Mouse (Mus musculus) liver, embryonic 12.5 days (tissue): ENCODE data around the gene 9130008F23Rik. TPM values are rescaled to one million over a fixed set of nuclear protein-coding genes. Genes with fewer than 3 reads are reported as not detected.

Experiments used
- ATAC-seq: fragments of 200-750 bp; cut with Nextera tagmentation; 2 replicates; pipeline ENCODE4 v1.8.0; 2017; ENCODE audit warnings: moderate number of reproducible peaks, mild to moderate bottlenecking, moderate library complexity
- H3K27ac ChIP-seq: fragments of 300-500 bp; sonication (generic); 2 replicates; pipeline ENCODE4 v1.5.1; 2016; ENCODE audit warnings: mild to moderate bottlenecking
- H3K27me3 ChIP-seq: fragments of 300-500 bp; sonication (generic); replicated peaks from 2 replicates; pipeline ENCODE4 v1.6.1; 2016; ENCODE audit warnings: mild to moderate bottlenecking, moderate library complexity
- H3K36me3 ChIP-seq: fragments of 300-500 bp; sonication (generic); 2 replicates; pipeline ENCODE4 v1.6.1; 2016; ENCODE audit warnings: mild to moderate bottlenecking, moderate library complexity
- H3K4me1 ChIP-seq: fragments of 300-500 bp; sonication (generic); 2 replicates; pipeline ENCODE4 v1.6.1; 2016
- H3K4me2 ChIP-seq: fragments of 300-500 bp; sonication (generic); 2 replicates; pipeline ENCODE4 v1.6.1; 2016; ENCODE audit warnings: mild to moderate bottlenecking, moderate library complexity
- H3K4me3 ChIP-seq: fragments of 300-500 bp; sonication (generic); 2 replicates; pipeline ENCODE4 v1.5.1; 2016; ENCODE audit warnings: mild to moderate bottlenecking, moderate library complexity
- H3K9ac ChIP-seq: fragments of 300-500 bp; sonication (generic); 2 replicates; pipeline ENCODE4 v1.6.1; 2016; ENCODE audit warnings: mild to moderate bottlenecking, moderate library complexity
- H3K9me3 ChIP-seq: fragments of 300-500 bp; sonication (generic); replicated peaks from 2 replicates; pipeline ENCODE4 v1.6.1; 2016; ENCODE audit warnings: mild to moderate bottlenecking, moderate library complexity
- WGBS: fragments of 180-500 bp; shearing (Covaris S2); methylation state at CpG from one replicate; pipeline ENCODE4 v1.1.7; 2016; ENCODE audit not compliant: insufficient replicate concordance; 5-methylcytosine and 5-hydroxymethylcytosine counted together
- polyA plus RNA-seq: library from polyadenylated mRNA; unstranded; fragments of >200 nt; fragmentation: Nextera tagmentation; extraction: Ambion mirVana; gene quantifications from 2 replicates; pipeline ENCODE4 v1.2.1, GENCODE M21; 2016

9130008F23Rik gene
- 0.71 and 0.75 TPM in 2 replicates for polyA plus RNA-seq

GRCm38 (mm10) chr17:40879924-40880691 lies at the start of gene 9130008F23Rik:
9130008F23Rik (minus strand) TSS chr17:40880559.
- peak within 1 kb of the TSS; percentile 86 for H3K4me2 ChIP-seq
- H3K36me3 ChIP-seq, result no peaks in the 10 kb centered on the region
- H3K27me3 ChIP-seq, result no peaks in the 10 kb centered on the region
- peak; percentile 87 for ATAC-seq
- peaks cover 32% of the 10 kb centered on the region for H3K4me1 ChIP-seq
- H3K27ac ChIP-seq, result peak within 1 kb of the TSS; percentile 50; the same call in 1 of the 2 replicates
- H3K9ac ChIP-seq, result peak within 1 kb of the TSS; percentile 82
- under 1% methylated on average over 40 of the region's 40 CpGs for WGBS
- H3K4me3 ChIP-seq, result peak within 1 kb of the TSS; percentile 77
- no peaks in the 10 kb centered on the region for H3K9me3 ChIP-seq

GRCm38 (mm10) chr17:40915499-40915898 lies 35.1 kb upstream of the 9130008F23Rik start:
- Histone ChIP-seq H3K36me3 (no peaks in the 10 kb centered on the region), H3K27ac (no peak overlapping the region), H3K4me2 (no peak overlapping the region), H3K9me3 (no peaks in the 10 kb centered on the region), H3K9ac (no peak overlapping the region), H3K4me1 (no peaks in the 10 kb centered on the region), H3K4me3 (no peak overlapping the region), H3K27me3 (no peaks in the 10 kb centered on the region)
- WGBS, result 73% methylated on average over 2 of the region's 2 CpGs
- no peak for ATAC-seq

- no peaks in the 10 kb centered on the region for H3K36me3 ChIP-seq
- WGBS, result 75% methylated on average over 2 of the region's 2 CpGs
- no peak within 1 kb of the TSS for H3K4me2 ChIP-seq
- no peaks in the 10 kb centered on the region for H3K27me3 ChIP-seq
- no peaks in the 10 kb centered on the region for H3K4me1 ChIP-seq
- no peak within 1 kb of the TSS for H3K4me3 ChIP-seq
- no peaks in the 10 kb centered on the region for H3K9me3 ChIP-seq
- no peak for ATAC-seq
- no peak within 1 kb of the TSS for H3K9ac ChIP-seq
- no peak within 1 kb of the TSS for H3K27ac ChIP-seq
These were observed 33.9 kb upstream of the 9130008F23Rik start, which contains the start of gene Glyatl3 for GRCm38 (mm10) chr17:40914250-40914649. Glyatl3 (minus strand) TSS chr17:40914350.

- Histone ChIP-seq H3K9ac (no peak overlapping the region), H3K4me3 (no peak overlapping the region; the same call in 1 of the 2 replicates), H3K27ac (no peak overlapping the region), H3K27me3 (no peaks in the 10 kb centered on the region), H3K36me3 (no peaks in the 10 kb centered on the region), H3K4me2 (peak overlapping the region; percentile 38), H3K4me1 (peaks cover 16% of the 10 kb centered on the region), H3K9me3 (no peaks in the 10 kb centered on the region)
- no peak for ATAC-seq
- WGBS, result 8% methylated on average over 14 of the region's 14 CpGs
These were observed 24.4 kb upstream of the 9130008F23Rik start for GRCm38 (mm10) chr17:40904721-40905154.

- no peak overlapping the region for H3K4me3 ChIP-seq
- H3K27me3 ChIP-seq, result no peaks in the 10 kb centered on the region
- no peak overlapping the region for H3K27ac ChIP-seq
- 17% methylated on average over 11 of the region's 11 CpGs for WGBS
- H3K9ac ChIP-seq, result no peak overlapping the region
- ATAC-seq, result no peak
- H3K4me2 ChIP-seq, result peak overlapping the region; percentile 38; the same call in 1 of the 2 replicates
- no peaks in the 10 kb centered on the region for H3K9me3 ChIP-seq
- H3K4me1 ChIP-seq, result peaks cover 20% of the 10 kb centered on the region
- H3K36me3 ChIP-seq, result no peaks in the 10 kb centered on the region
These were observed 23.8 kb upstream of the 9130008F23Rik start for GRCm38 (mm10) chr17:40904056-40904597.

- Histone ChIP-seq H3K9ac (no peak overlapping the region), H3K36me3 (no peaks in the 10 kb centered on the region), H3K27me3 (no peaks in the 10 kb centered on the region), H3K4me1 (peaks cover 20% of the 10 kb centered on the region), H3K4me3 (no peak overlapping the region), H3K4me2 (no peak overlapping the region), H3K9me3 (no peaks in the 10 kb centered on the region), H3K27ac (no peak overlapping the region)
- 13% methylated on average over 4 of the region's 4 CpGs for WGBS
- ATAC-seq, result peak; percentile 55; the same call in 1 of the 2 replicates
These were observed 23.0 kb upstream of the 9130008F23Rik start for GRCm38 (mm10) chr17:40903345-40903744.

GRCm38 (mm10) chr17:40899783-40900363 lies 19.5 kb upstream of the 9130008F23Rik start:
- Histone ChIP-seq H3K27me3 (no peaks in the 10 kb centered on the region), H3K4me2 (peak overlapping the region; percentile 9), H3K36me3 (no peaks in the 10 kb centered on the region), H3K4me3 (no peak overlapping the region), H3K9ac (no peak overlapping the region), H3K9me3 (no peaks in the 10 kb centered on the region), H3K27ac (0 out of 2 replicates have a peak overlapping the region, but pooled peaks have one; percentile 0), H3K4me1 (peaks cover 20% of the 10 kb centered on the region)
- peak; percentile 89 for ATAC-seq
- 48% methylated on average over 4 of the region's 4 CpGs for WGBS

- Histone ChIP-seq H3K4me2 (no peak overlapping the region), H3K4me1 (peaks cover 8% of the 10 kb centered on the region), H3K27ac (no peak overlapping the region), H3K9ac (no peak overlapping the region), H3K9me3 (no peaks in the 10 kb centered on the region), H3K4me3 (no peak overlapping the region), H3K27me3 (no peaks in the 10 kb centered on the region), H3K36me3 (no peaks in the 10 kb centered on the region)
- no peak for ATAC-seq
- 69% methylated on average over 1 of the region's 1 CpGs for WGBS
These were observed 16.5 kb upstream of the 9130008F23Rik start for GRCm38 (mm10) chr17:40896863-40897262.

GRCm38 (mm10) chr17:40887849-40888536 lies 7.6 kb upstream of the 9130008F23Rik start:
- no peak overlapping the region for H3K9ac ChIP-seq
- peaks cover 6% of the 10 kb centered on the region for H3K4me1 ChIP-seq
- H3K27ac ChIP-seq, result no peak overlapping the region
- 43% methylated on average over 4 of the region's 4 CpGs for WGBS
- H3K4me3 ChIP-seq, result no peak overlapping the region
- peak; percentile 77 for ATAC-seq
- H3K9me3 ChIP-seq, result no peaks in the 10 kb centered on the region
- H3K36me3 ChIP-seq, result no peaks in the 10 kb centered on the region
- H3K27me3 ChIP-seq, result no peaks in the 10 kb centered on the region
- H3K4me2 ChIP-seq, result no peak overlapping the region

- H3K9me3 ChIP-seq, result no peaks in the 10 kb centered on the region
- H3K4me2 ChIP-seq, result no peak overlapping the region
- no peak overlapping the region for H3K4me3 ChIP-seq
- no peak for ATAC-seq
- H3K36me3 ChIP-seq, result no peaks in the 10 kb centered on the region
- no peak overlapping the region for H3K27ac ChIP-seq
- H3K27me3 ChIP-seq, result no peaks in the 10 kb centered on the region
- peaks cover 13% of the 10 kb centered on the region for H3K4me1 ChIP-seq
- WGBS, result 74% methylated on average over 4 of the region's 4 CpGs
- no peak overlapping the region for H3K9ac ChIP-seq
These were observed 4.8 kb upstream of the 9130008F23Rik start for GRCm38 (mm10) chr17:40885155-40885554.

- peaks cover 30% of the 10 kb centered on the region for H3K4me1 ChIP-seq
- no peak overlapping the region for H3K27ac ChIP-seq
- H3K36me3 ChIP-seq, result no peaks in the 10 kb centered on the region
- no peak for ATAC-seq
- H3K9me3 ChIP-seq, result no peaks in the 10 kb centered on the region
- H3K27me3 ChIP-seq, result no peaks in the 10 kb centered on the region
- H3K4me3 ChIP-seq, result no peak overlapping the region
- 47% methylated on average over 6 of the region's 6 CpGs for WGBS
- no peak overlapping the region for H3K9ac ChIP-seq
- no peak overlapping the region for H3K4me2 ChIP-seq
These were observed 1.8 kb upstream of the 9130008F23Rik start for GRCm38 (mm10) chr17:40882172-40882571.
